Mouse (Mus musculus): ENCODE results near the gene Ube2g1.

GRCm38 (mm10) chr11:72695025-72695424 lies 87.9 kb downstream of the Ube2g1 start:
- TF ChIP-seq POLR2A (IDR thresholded peaks at IDR 0.05; ENCODE audit: insufficient read depth, low read depth, low read length), result no peak
- no peak for TF ChIP-seq CTCF (IDR thresholded peaks at IDR 0.05)

Data from heart, adult 2 months (tissue).